Mouse (Mus musculus): ENCODE measurements around the gene Wdr45.

DNA sequence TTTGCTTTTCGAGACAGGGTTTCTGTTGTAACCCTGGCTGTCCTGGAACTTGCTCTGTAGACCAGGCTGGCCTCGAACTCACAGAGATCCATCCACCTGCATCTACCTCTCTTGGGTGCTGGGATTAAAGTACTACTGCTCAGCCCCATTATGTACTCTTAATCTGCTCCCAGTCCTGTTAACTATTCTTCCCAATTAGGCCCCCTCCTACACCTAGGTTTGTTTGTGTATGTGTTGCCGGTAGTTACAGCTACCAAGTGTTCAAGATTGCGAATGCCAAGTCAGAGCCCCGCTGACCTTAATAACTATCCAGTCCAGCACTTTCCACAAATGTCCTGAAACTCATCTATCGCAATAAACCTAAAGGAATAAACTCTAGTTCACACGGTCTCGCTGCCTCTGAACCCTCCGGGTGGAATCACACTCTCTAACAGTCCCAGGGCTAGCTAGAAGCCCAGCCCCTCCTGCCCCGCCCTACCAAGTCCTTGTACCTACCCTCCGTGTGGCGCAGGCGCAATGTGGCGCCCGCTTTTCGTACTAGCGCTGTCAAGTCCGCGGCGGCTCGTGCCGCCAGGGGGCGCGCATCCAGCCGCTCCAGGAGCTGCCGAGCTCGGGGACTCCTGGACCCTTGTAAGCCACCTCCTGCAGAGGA lies 34.6 kb upstream of the Wdr45 start:
- TF ChIP-seq POLR2A (IDR thresholded peaks at IDR 0.05; ENCODE audit: insufficient read length, low read depth) = no peak
- peak; percentile 57 for TF ChIP-seq POLR2AphosphoS2 (IDR thresholded peaks at IDR 0.05; ENCODE audit: insufficient read length, low read depth)
